Mouse (Mus musculus) embryonic fibroblast, embryonic 13.5 days (primary cell): ENCODE results near the gene Psph.

ENCODE experiments used
- CTCF ChIP-seq: IDR thresholded peaks from 2 replicates; pipeline ENCODE4 v1.5.1; 2011; ENCODE audit warnings: mild to moderate bottlenecking, control low read depth, low read length, moderate library complexity, borderline replicate concordance; ENCODE audit not compliant: insufficient read depth
- POLR2A ChIP-seq: IDR thresholded peaks from 2 replicates; pipeline ENCODE4 v1.6.1; 2011; ENCODE audit warnings: low read depth, mild to moderate bottlenecking, control low read depth, low read length, moderate library complexity

DNA sequence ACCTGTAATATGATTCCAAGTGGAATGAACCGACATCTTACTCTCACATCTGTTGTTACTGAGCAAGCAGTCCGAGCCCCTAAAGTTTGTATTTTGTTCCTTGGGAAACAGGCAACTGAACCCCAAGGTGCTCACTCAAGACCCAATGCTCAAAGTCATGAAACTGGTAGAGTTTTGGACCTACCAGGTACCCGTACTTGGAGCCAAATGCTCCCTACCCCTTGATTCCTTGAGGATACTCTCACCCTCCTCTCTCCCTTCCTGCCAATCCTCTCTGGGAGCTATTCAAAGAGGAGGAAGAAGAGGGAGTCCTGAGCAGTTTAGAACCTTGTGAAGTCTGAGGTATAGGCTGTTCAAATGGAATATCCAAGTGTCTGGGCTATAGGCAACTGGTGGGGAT, 60.5 kb downstream of the Psph start:
- TF ChIP-seq POLR2A: no peak
- no peak for TF ChIP-seq CTCF
